Mouse (Mus musculus): ENCODE measurements around the gene Adcy3.
"Not testable (repeated sequence)": the region's sequence is repeated elsewhere in the genome, so short reads cannot be mapped to it uniquely, and the experiment has no call there.

GRCm38 (mm10) chr12:4240281-4240680 lies 107.4 kb downstream of the Adcy3 start:
- not testable (repeated sequence) for TF ChIP-seq CTCF, EP300 (IDR thresholded peaks at IDR 0.05; ENCODE audit: low read depth)

All from liver, postnatal 0 days (tissue).